Mouse (Mus musculus) ES-Bruce4 (cell line): ENCODE results near the gene Pde4dip. TPM values are rescaled to one million over a fixed set of nuclear protein-coding genes. Genes with fewer than 3 reads are reported as not detected.

Source experiments
- H3K27ac ChIP-seq: 2 replicates; pipeline ENCODE4 v1.5.1; 2012; ENCODE audit warnings: low read length, inconsistent platforms; ENCODE audit not compliant: insufficient read depth
- H3K27me3 ChIP-seq: 2 replicates; pipeline ENCODE4 v1.6.1; 2012; ENCODE audit warnings: mild to moderate bottlenecking, low read length, inconsistent platforms; ENCODE audit not compliant: control insufficient read depth, poor library complexity, insufficient read depth, severe bottlenecking
- H3K36me3 ChIP-seq: 2 replicates; pipeline ENCODE4 v1.6.1; 2012; ENCODE audit warnings: inconsistent platforms, mild to moderate bottlenecking, low read length, moderate library complexity; ENCODE audit not compliant: control insufficient read depth, poor library complexity, insufficient read depth, severe bottlenecking
- H3K4me1 ChIP-seq: one replicate; pipeline ENCODE4 v1.8.1; 2011; ENCODE audit warnings: low read length; ENCODE audit not compliant: control insufficient read depth, insufficient read depth
- H3K4me3 ChIP-seq: 2 replicates; pipeline ENCODE4 v1.5.1; 2011; ENCODE audit warnings: low read depth, mild to moderate bottlenecking, low read length
- H3K9ac ChIP-seq: 2 replicates; pipeline ENCODE4 v1.6.1; 2012; ENCODE audit warnings: low read depth, mild to moderate bottlenecking, inconsistent platforms; ENCODE audit not compliant: poor library complexity, severe bottlenecking
- H3K9me3 ChIP-seq: replicated peaks from 2 replicates; pipeline ENCODE4 v1.6.1; 2012; ENCODE audit warnings: mild to moderate bottlenecking, low read length, inconsistent platforms; ENCODE audit not compliant: control insufficient read depth, poor library complexity, insufficient read depth, severe bottlenecking
- CTCF ChIP-seq: IDR thresholded peaks from one replicate; pipeline ENCODE4 v1.8.1; 2011; ENCODE audit warnings: low read depth, low read length
- EP300 ChIP-seq: IDR thresholded peaks from 2 replicates; pipeline ENCODE4 v1.6.1; 2011; ENCODE audit warnings: low read depth, low read length; ENCODE audit not compliant: insufficient read depth
- POLR2A ChIP-seq: IDR thresholded peaks from one replicate; pipeline ENCODE4 v1.8.1; 2011; ENCODE audit warnings: low read length; ENCODE audit not compliant: insufficient read depth
- polyA plus RNA-seq: library from polyadenylated mRNA; stranded (reverse); fragments of >200 nt; gene quantifications from 2 replicates; pipeline ENCODE4 v1.2.4, GENCODE M21; 2011; ENCODE audit warnings: low read depth; ENCODE audit not compliant: missing spikeins, insufficient read depth, insufficient read length

Gene Pde4dip
- polyA plus RNA-seq, 1 experiment: 16.8 TPM

- Histone ChIP-seq H3K27me3 (no peaks in the 10 kb centered on the region), H3K9ac (no peak overlapping the region), H3K4me1 (peaks cover 2% of the 10 kb centered on the region), H3K36me3 (no peaks in the 10 kb centered on the region), H3K9me3 (no peaks in the 10 kb centered on the region), H3K4me3 (no peak overlapping the region), H3K27ac (no peak overlapping the region)
- no peak for TF ChIP-seq EP300
- TF ChIP-seq POLR2A: no peak
- TF ChIP-seq CTCF: no peak
These were observed 194.7 kb downstream of the Pde4dip start for GRCm38 (mm10) chr3:97693806-97694205.

- Histone ChIP-seq H3K27ac (no peak overlapping the region), H3K4me1 (peaks cover 2% of the 10 kb centered on the region), H3K36me3 (no peaks in the 10 kb centered on the region), H3K27me3 (no peaks in the 10 kb centered on the region), H3K9ac (no peak overlapping the region), H3K9me3 (no peaks in the 10 kb centered on the region), H3K4me3 (no peak overlapping the region)
- TF ChIP-seq EP300 (no peak), POLR2A (no peak), CTCF (no peak)
These were observed 197.0 kb downstream of the Pde4dip start for GRCm38 (mm10) chr3:97691443-97692017.

- Histone ChIP-seq H3K27ac (no peak overlapping the region), H3K36me3 (no peaks in the 10 kb centered on the region), H3K9me3 (no peaks in the 10 kb centered on the region), H3K9ac (no peak overlapping the region), H3K27me3 (no peaks in the 10 kb centered on the region), H3K4me3 (no peak overlapping the region), H3K4me1 (peaks cover 2% of the 10 kb centered on the region)
- TF ChIP-seq POLR2A: no peak
- TF ChIP-seq CTCF: no peak
- TF ChIP-seq EP300: no peak
These were observed 197.9 kb downstream of the Pde4dip start for GRCm38 (mm10) chr3:97690590-97690989.

- no peaks in the 10 kb centered on the region for H3K36me3 ChIP-seq
- TF ChIP-seq EP300 (no peak), POLR2A (no peak), CTCF (no peak)
- H3K27me3 ChIP-seq: no peaks in the 10 kb centered on the region
- no peak overlapping the region for H3K4me3 ChIP-seq
- H3K27ac ChIP-seq: no peak overlapping the region
- peaks cover 2% of the 10 kb centered on the region for H3K4me1 ChIP-seq
- no peaks in the 10 kb centered on the region for H3K9me3 ChIP-seq
- no peak overlapping the region for H3K9ac ChIP-seq
These were observed 199.2 kb downstream of the Pde4dip start for GRCm38 (mm10) chr3:97689289-97689688.

- Histone ChIP-seq H3K27ac (no peak overlapping the region), H3K27me3 (no peaks in the 10 kb centered on the region), H3K4me3 (no peak overlapping the region), H3K4me1 (no peaks in the 10 kb centered on the region), H3K9me3 (no peaks in the 10 kb centered on the region), H3K9ac (no peak overlapping the region), H3K36me3 (no peaks in the 10 kb centered on the region)
- TF ChIP-seq POLR2A: no peak
- TF ChIP-seq EP300: no peak
These were observed 202.0 kb downstream of the Pde4dip start for GRCm38 (mm10) chr3:97686372-97687117.

- Histone ChIP-seq H3K4me1 (no peaks in the 10 kb centered on the region), H3K27ac (peak overlapping the region; percentile 59; the same call in 1 of the 2 replicates), H3K36me3 (no peaks in the 10 kb centered on the region), H3K27me3 (no peaks in the 10 kb centered on the region), H3K9ac (no peak overlapping the region), H3K4me3 (peak overlapping the region; percentile 48), H3K9me3 (no peaks in the 10 kb centered on the region)
- TF ChIP-seq EP300 (0 out of 2 replicates have a peak, but pooled peaks have one; percentile 57), POLR2A (no peak)
These were observed 204.8 kb downstream of the Pde4dip start for GRCm38 (mm10) chr3:97683560-97684195.
